Mouse (Mus musculus): ENCODE measurements at regions not wholly inside any gene's neighbourhood (a gene's known extent, or its start where the extent isn't known, plus 50 kb on each side); places are given as distances from the start of the nearest gene placed in this dataset.

GRCm38 (mm10) chr13:5920422-5920821, 59.1 kb downstream of the Klf6 start:
- H3K36me3 ChIP-seq (replicated peaks; ENCODE audit: control insufficient read depth, insufficient read depth, low read depth): no peaks in the 10 kb centered on the region
- no peak overlapping the region for H3K9ac ChIP-seq (replicated peaks)
- no peak overlapping the region for H3K4me2 ChIP-seq (ENCODE audit: low read depth)
- H3K27me3 ChIP-seq (ENCODE audit: control insufficient read depth, insufficient read depth, low read length): no peaks in the 10 kb centered on the region
- ATAC-seq (ENCODE audit: insufficient read depth): no peak
- no peak for DNase-seq (ENCODE audit: low read depth in 3 of 3, low spot score in 3 of 3)
- no peaks in the 10 kb centered on the region for H3K9me3 ChIP-seq (ENCODE audit: control insufficient read depth, low read length)
- 52% methylated on average over 3 of the region's 3 CpGs for WGBS (ENCODE audit: insufficient replicate concordance)
- TF ChIP-seq CTCF (IDR thresholded peaks at IDR 0.05; ENCODE audit: low read depth): no peak
- TF ChIP-seq EP300 (IDR thresholded peaks at IDR 0.05; ENCODE audit: low read depth): no peak
- no peaks in the 10 kb centered on the region for H3K4me1 ChIP-seq (replicated peaks; ENCODE audit: control insufficient read depth in 2 of 2, insufficient read depth in 2 of 2, low read length in 1 of 2)
- no peak overlapping the region for H3K4me3 ChIP-seq (ENCODE audit: insufficient read depth in 1 of 2, low read depth in 2 of 2, low read length in 2 of 2)
- no peak overlapping the region for H3K27ac ChIP-seq

GRCm38 (mm10) chr13:5931433-5931832, 70.2 kb downstream of the Klf6 start:
- no peaks in the 10 kb centered on the region for H3K9me3 ChIP-seq (ENCODE audit: control insufficient read depth, low read length)
- H3K27me3 ChIP-seq (ENCODE audit: control insufficient read depth, insufficient read depth, low read length): no peaks in the 10 kb centered on the region
- H3K4me2 ChIP-seq (ENCODE audit: low read depth): no peak overlapping the region
- DNase-seq (ENCODE audit: low read depth in 3 of 3, low spot score in 3 of 3) (no peak), ATAC-seq (ENCODE audit: insufficient read depth) (no peak)
- no peaks in the 10 kb centered on the region for H3K4me1 ChIP-seq (replicated peaks; ENCODE audit: control insufficient read depth in 2 of 2, insufficient read depth in 2 of 2, low read length in 1 of 2)
- TF ChIP-seq EP300 (IDR thresholded peaks at IDR 0.05; ENCODE audit: low read depth) (no peak), CTCF (IDR thresholded peaks at IDR 0.05; ENCODE audit: low read depth) (no peak)
- no peak overlapping the region for H3K27ac ChIP-seq
- no peak overlapping the region for H3K9ac ChIP-seq (replicated peaks)
- no peaks in the 10 kb centered on the region for H3K36me3 ChIP-seq (replicated peaks; ENCODE audit: control insufficient read depth, insufficient read depth, low read depth)
- WGBS (ENCODE audit: insufficient replicate concordance): 74% methylated on average over 2 of the region's 2 CpGs
- no peak overlapping the region for H3K4me3 ChIP-seq (ENCODE audit: insufficient read depth in 1 of 2, low read depth in 2 of 2, low read length in 2 of 2)

GRCm38 (mm10) chr13:5937436-5937835, 76.2 kb downstream of the Klf6 start:
- Histone ChIP-seq H3K9me3 (ENCODE audit: control insufficient read depth, low read length) (no peaks in the 10 kb centered on the region), H3K4me3 (ENCODE audit: insufficient read depth in 1 of 2, low read depth in 2 of 2, low read length in 2 of 2) (no peak overlapping the region), H3K4me2 (ENCODE audit: low read depth) (no peak overlapping the region), H3K4me1 (replicated peaks; ENCODE audit: control insufficient read depth in 2 of 2, insufficient read depth in 2 of 2, low read length in 1 of 2) (no peaks in the 10 kb centered on the region), H3K27me3 (ENCODE audit: control insufficient read depth, insufficient read depth, low read length) (no peaks in the 10 kb centered on the region), H3K9ac (replicated peaks) (no peak overlapping the region), H3K36me3 (replicated peaks; ENCODE audit: control insufficient read depth, insufficient read depth, low read depth) (no peaks in the 10 kb centered on the region), H3K27ac (no peak overlapping the region)
- DNase-seq (ENCODE audit: low read depth in 3 of 3, low spot score in 3 of 3): no peak
- TF ChIP-seq CTCF (IDR thresholded peaks at IDR 0.05; ENCODE audit: low read depth) (no peak), EP300 (IDR thresholded peaks at IDR 0.05; ENCODE audit: low read depth) (no peak)
- 60% methylated on average over 2 of the region's 2 CpGs for WGBS (ENCODE audit: insufficient replicate concordance)
- ATAC-seq (ENCODE audit: insufficient read depth): no peak

- no peak for ATAC-seq (ENCODE audit: insufficient read depth)
- Histone ChIP-seq H3K4me1 (replicated peaks; ENCODE audit: control insufficient read depth in 2 of 2, insufficient read depth in 2 of 2, low read length in 1 of 2) (no peaks in the 10 kb centered on the region), H3K27ac (no peak overlapping the region), H3K9ac (replicated peaks) (no peak overlapping the region), H3K4me3 (ENCODE audit: insufficient read depth in 1 of 2, low read depth in 2 of 2, low read length in 2 of 2) (no peak overlapping the region), H3K9me3 (ENCODE audit: control insufficient read depth, low read length) (no peaks in the 10 kb centered on the region), H3K36me3 (replicated peaks; ENCODE audit: control insufficient read depth, insufficient read depth, low read depth) (no peaks in the 10 kb centered on the region), H3K4me2 (ENCODE audit: low read depth) (no peak overlapping the region), H3K27me3 (ENCODE audit: control insufficient read depth, insufficient read depth, low read length) (no peaks in the 10 kb centered on the region)
- TF ChIP-seq CTCF (IDR thresholded peaks at IDR 0.05; ENCODE audit: low read depth): no peak
- TF ChIP-seq EP300 (IDR thresholded peaks at IDR 0.05; ENCODE audit: low read depth): no peak
- DNase-seq (ENCODE audit: low read depth in 3 of 3, low spot score in 3 of 3): no peak
- WGBS (ENCODE audit: insufficient replicate concordance): 34% methylated on average over 4 of the region's 4 CpGs
These were observed 76.7 kb downstream of the Klf6 start for GRCm38 (mm10) chr13:5937970-5938369.

- Histone ChIP-seq H3K9me3 (ENCODE audit: control insufficient read depth, low read length) (no peaks in the 10 kb centered on the region), H3K4me3 (ENCODE audit: insufficient read depth in 1 of 2, low read depth in 2 of 2, low read length in 2 of 2) (no peak overlapping the region), H3K4me2 (ENCODE audit: low read depth) (no peak overlapping the region), H3K9ac (replicated peaks) (no peak overlapping the region), H3K4me1 (replicated peaks; ENCODE audit: control insufficient read depth in 2 of 2, insufficient read depth in 2 of 2, low read length in 1 of 2) (no peaks in the 10 kb centered on the region), H3K36me3 (replicated peaks; ENCODE audit: control insufficient read depth, insufficient read depth, low read depth) (no peaks in the 10 kb centered on the region), H3K27ac (no peak overlapping the region), H3K27me3 (ENCODE audit: control insufficient read depth, insufficient read depth, low read length) (no peaks in the 10 kb centered on the region)
- peak in 1 of 3 experiments; percentile 6 for DNase-seq (ENCODE audit: low read depth in 3 of 3, low spot score in 3 of 3)
- no peak for ATAC-seq (ENCODE audit: insufficient read depth)
- TF ChIP-seq EP300 (IDR thresholded peaks at IDR 0.05; ENCODE audit: low read depth) (no peak), CTCF (IDR thresholded peaks at IDR 0.05; ENCODE audit: low read depth) (no peak)
- 14% methylated on average over 3 of the region's 3 CpGs for WGBS (ENCODE audit: insufficient replicate concordance)
These were observed 78.1 kb downstream of the Klf6 start for GRCm38 (mm10) chr13:5939368-5939767.

Data from liver, embryonic 14.5 days (tissue).